Mouse (Mus musculus) CH12.LX (cell line): ENCODE data around the gene Dgkz. TPM values are rescaled to one million over a fixed set of nuclear protein-coding genes. Genes with fewer than 3 reads are reported as not detected.

Experiments used
- DNase-seq: peaks from one replicate; pipeline ENCODE4 v3.0.0-alpha.2; 2013; ENCODE audit errors: extremely low read depth
- H3K27ac ChIP-seq: 2 replicates; pipeline ENCODE4 v1.5.1; 2012; ENCODE audit warnings: low read depth, mild to moderate bottlenecking, control low read depth, moderate library complexity; ENCODE audit not compliant: insufficient read depth
- H3K27me3 ChIP-seq: replicated peaks from 2 replicates; pipeline ENCODE3; 2012; ENCODE audit warnings: inconsistent platforms
- H3K36me3 ChIP-seq, 2 experiments: replicated peaks in 1 of 2; 2 replicates each; pipeline versions ENCODE3 to v1.6.1; 2012; ENCODE audit warnings: inconsistent platforms in 1 of 2, low read length in 1 of 2, mild to moderate bottlenecking in 1 of 2, mixed read lengths in 1 of 2, moderate library complexity in 1 of 2; ENCODE audit not compliant: control insufficient read depth in 1 of 2, insufficient read depth in 1 of 2
- H3K4me1 ChIP-seq, 2 experiments: 2 replicates each; pipeline ENCODE4 v1.6.1; 2012; ENCODE audit warnings: inconsistent platforms in 1 of 2, moderate library complexity in 1 of 2; ENCODE audit not compliant: insufficient read depth in 2 of 2, control insufficient read depth in 1 of 2
- H3K4me2 ChIP-seq: 2 replicates; pipeline ENCODE4 v1.6.1; 2012; ENCODE audit warnings: low read depth, mild to moderate bottlenecking, control low read depth; ENCODE audit not compliant: poor library complexity, insufficient read depth, severe bottlenecking
- H3K4me3 ChIP-seq, 3 experiments: fragments of 150-350 bp in 1 of 3; sonication (generic) in 1 of 3; replicated peaks in 1 of 3; 2 replicates each; pipeline versions ENCODE3 to v1.5.1; 2011 to 2012; ENCODE audit warnings: low read depth in 2 of 3, low read length in 2 of 3, mild to moderate bottlenecking in 2 of 3, moderate library complexity in 2 of 3, control low read depth in 1 of 3, improper control_type of control experiment in 1 of 3, inconsistent platforms in 1 of 3, mixed read lengths in 1 of 3; ENCODE audit not compliant: poor library complexity in 1 of 3
- H3K79me2 ChIP-seq: replicated peaks from 2 replicates; pipeline ENCODE4 v1.6.1; 2012; ENCODE audit warnings: mild to moderate bottlenecking, moderate library complexity; ENCODE audit not compliant: control insufficient read depth, poor library complexity, insufficient read depth, severe bottlenecking; ENCODE audit errors: extremely low read depth
- H3K9ac ChIP-seq: 2 replicates; pipeline ENCODE4 v1.6.1; 2012; ENCODE audit warnings: low read depth, mild to moderate bottlenecking, control low read depth, moderate library complexity; ENCODE audit not compliant: insufficient read depth
- H3K9me3 ChIP-seq: replicated peaks from 2 replicates; pipeline ENCODE3; 2012; ENCODE audit warnings: low read length, inconsistent platforms, mixed read lengths
- BHLHE40 ChIP-seq: IDR thresholded peaks from 2 replicates; pipeline ENCODE4 v1.6.1; 2011; ENCODE audit warnings: mild to moderate bottlenecking, low read depth, low read length, improper control_type of control experiment
- CHD1 ChIP-seq: IDR thresholded peaks from 2 replicates; pipeline ENCODE4 v1.6.1; 2012; ENCODE audit warnings: low read depth, low read length, improper control_type of control experiment, inconsistent platforms
- CHD2 ChIP-seq: IDR thresholded peaks from 2 replicates; pipeline ENCODE4 v1.6.1; 2011; ENCODE audit warnings: low read length, improper control_type of control experiment
- CTCF ChIP-seq, 2 experiments: IDR thresholded peaks in 1 of 2; conservative IDR thresholded peaks in 1 of 2; 2 replicates each; pipeline ENCODE4 v1.5.1; 2011 to 2012; ENCODE audit warnings: low read depth in 2 of 2, low read length in 2 of 2, improper control_type of control experiment in 1 of 2, inconsistent platforms in 1 of 2, mild to moderate bottlenecking in 1 of 2, moderate library complexity in 1 of 2
- ETS1 ChIP-seq: conservative IDR thresholded peaks from 2 replicates; pipeline ENCODE4 v1.6.1; 2012; ENCODE audit warnings: low read depth, mild to moderate bottlenecking, inconsistent platforms, low read length, improper control_type of control experiment, moderate library complexity
- JUND ChIP-seq: conservative IDR thresholded peaks from 2 replicates; pipeline ENCODE4 v1.6.1; 2011; ENCODE audit warnings: low read depth, low read length, improper control_type of control experiment
- MAFK ChIP-seq: IDR thresholded peaks from 2 replicates; pipeline ENCODE4 v1.6.1; 2011; ENCODE audit warnings: low read length, improper control_type of control experiment; ENCODE audit not compliant: insufficient replicate concordance
- MAX ChIP-seq: IDR thresholded peaks from 2 replicates; pipeline ENCODE4 v1.6.1; 2011; ENCODE audit warnings: low read length, improper control_type of control experiment
- PAX5 ChIP-seq: IDR thresholded peaks from 2 replicates; pipeline ENCODE4 v1.6.1; 2012; ENCODE audit warnings: low read length, inconsistent platforms, mixed read lengths
- POLR2A ChIP-seq: IDR thresholded peaks from 2 replicates; pipeline ENCODE4 v1.6.1; 2011; ENCODE audit warnings: low read depth, mild to moderate bottlenecking, improper control_type of control experiment, low read length
- RAD21 ChIP-seq: IDR thresholded peaks from 2 replicates; pipeline ENCODE4 v1.6.1; 2011; ENCODE audit warnings: low read depth, mild to moderate bottlenecking, low read length, improper control_type of control experiment, moderate library complexity
- SIN3A ChIP-seq: IDR thresholded peaks from 2 replicates; pipeline ENCODE4 v1.6.1; 2012; ENCODE audit warnings: low read length, improper control_type of control experiment, inconsistent platforms
- SMC3 ChIP-seq: IDR thresholded peaks from 2 replicates; pipeline ENCODE4 v1.6.1; 2011; ENCODE audit warnings: low read depth, low read length, improper control_type of control experiment
- USF2 ChIP-seq: conservative IDR thresholded peaks from 2 replicates; pipeline ENCODE4 v1.6.1; 2011; ENCODE audit warnings: low read depth, low read length, improper control_type of control experiment
- ZC3H11A ChIP-seq: IDR thresholded peaks from 2 replicates; pipeline ENCODE4 v1.6.1; 2012; ENCODE audit warnings: low read depth, mild to moderate bottlenecking, inconsistent platforms, low read length, improper control_type of control experiment
- ZKSCAN1 ChIP-seq: IDR thresholded peaks from 2 replicates; pipeline ENCODE4 v1.6.1; 2012; ENCODE audit warnings: low read depth, inconsistent platforms, low read length, improper control_type of control experiment, borderline replicate concordance
- dilution Hi-C: fragments of 300-500 bp; cut with MboI; formaldehyde crosslinking; loops from 2 replicates; pipeline ENCODE4 v1.14.3; 2020; ENCODE audit warnings: low sequenced_read_pairs; ENCODE audit not compliant: extremely low pct_unique_long_range_greater_than_20kb, extremely low pct_ligation_motif_present
- in situ Hi-C: fragments of 300-500 bp; cut with MboI; formaldehyde crosslinking; loops from 3 replicates; pipeline ENCODE4 v1.14.3; 2019; ENCODE audit warnings: low sequenced_read_pairs, low pct_ligation_motif_present, low pct_unique_long_range_greater_than_20kb, mixed read lengths
- polyA plus RNA-seq: library from polyadenylated mRNA; unstranded; fragments of >175 nt; gene quantifications from 2 replicates; pipeline ENCODE4 v1.2.1, GENCODE M21; 2012; ENCODE audit warnings: low read depth; ENCODE audit not compliant: insufficient read length
- total RNA-seq, 2 experiments: library from RNA; depleted of rRNA; stranded (reverse); fragments of 300-350 nt in 1 of 2; fragments of >200 nt in 1 of 2; gene quantifications; 2 replicates each; pipeline ENCODE4 v1.2.3; 2012 to 2014

Dgkz gene
- total and polyA plus RNA-seq, 3 experiments, result 38.6 to 60.2 (median 50.4) TPM

DNA sequence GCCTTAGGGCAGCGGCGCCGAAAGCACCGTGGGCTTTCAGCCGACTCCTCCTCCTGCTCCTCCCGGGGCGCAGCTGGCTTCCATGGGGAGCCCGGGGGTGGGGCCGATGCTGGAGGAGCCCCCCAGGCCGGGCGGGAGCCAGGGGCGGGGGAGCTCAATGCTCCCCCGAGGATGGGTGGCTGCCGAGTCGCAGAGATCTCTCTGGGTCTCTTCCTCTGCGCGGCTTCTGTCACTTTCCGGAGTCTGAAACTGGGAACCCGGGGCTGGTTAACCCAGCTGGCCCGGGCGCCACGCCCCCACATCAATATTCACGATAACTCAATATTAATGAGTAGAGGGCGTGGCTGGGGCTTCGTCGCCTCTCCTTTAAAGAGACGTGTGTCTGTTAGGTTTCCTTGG is 48.6 kb upstream of the Dgkz start, which contains the start of gene Creb3l1:
Creb3l1 (minus strand) TSS at position 229 of the 399 bp plus-strand sequence.
- peak; percentile 60 for DNase-seq
- TF ChIP-seq ZC3H11A (no peak), MAX (no peak), CHD1 (no peak), POLR2A (0 out of 2 replicates have a peak, but pooled peaks have one; percentile 33), SIN3A (peak; percentile 54)
- no peaks in the 10 kb centered on the region for H3K36me3 ChIP-seq
- H3K27me3 ChIP-seq, result peaks cover 73% of the 10 kb centered on the region
- peak within 1 kb of the TSS; percentile 97 for H3K4me2 ChIP-seq
- no peaks in the 10 kb centered on the region for H3K79me2 ChIP-seq
- H3K27ac ChIP-seq, result no peak within 1 kb of the TSS
- in situ Hi-C loops, result no loop called here
- H3K4me3 ChIP-seq, result peak within 1 kb of the TSS; percentile 34 to 51 (median 34)
- dilution Hi-C loops, result no loop called here
- H3K9me3 ChIP-seq, result no peaks in the 10 kb centered on the region
- H3K4me1 ChIP-seq, result peaks cover 0 to 8% of the 10 kb centered on the region in 2 experiments; a peak in 1 of 4 replicates
- H3K9ac ChIP-seq, result peak within 1 kb of the TSS; percentile 29

DNA sequence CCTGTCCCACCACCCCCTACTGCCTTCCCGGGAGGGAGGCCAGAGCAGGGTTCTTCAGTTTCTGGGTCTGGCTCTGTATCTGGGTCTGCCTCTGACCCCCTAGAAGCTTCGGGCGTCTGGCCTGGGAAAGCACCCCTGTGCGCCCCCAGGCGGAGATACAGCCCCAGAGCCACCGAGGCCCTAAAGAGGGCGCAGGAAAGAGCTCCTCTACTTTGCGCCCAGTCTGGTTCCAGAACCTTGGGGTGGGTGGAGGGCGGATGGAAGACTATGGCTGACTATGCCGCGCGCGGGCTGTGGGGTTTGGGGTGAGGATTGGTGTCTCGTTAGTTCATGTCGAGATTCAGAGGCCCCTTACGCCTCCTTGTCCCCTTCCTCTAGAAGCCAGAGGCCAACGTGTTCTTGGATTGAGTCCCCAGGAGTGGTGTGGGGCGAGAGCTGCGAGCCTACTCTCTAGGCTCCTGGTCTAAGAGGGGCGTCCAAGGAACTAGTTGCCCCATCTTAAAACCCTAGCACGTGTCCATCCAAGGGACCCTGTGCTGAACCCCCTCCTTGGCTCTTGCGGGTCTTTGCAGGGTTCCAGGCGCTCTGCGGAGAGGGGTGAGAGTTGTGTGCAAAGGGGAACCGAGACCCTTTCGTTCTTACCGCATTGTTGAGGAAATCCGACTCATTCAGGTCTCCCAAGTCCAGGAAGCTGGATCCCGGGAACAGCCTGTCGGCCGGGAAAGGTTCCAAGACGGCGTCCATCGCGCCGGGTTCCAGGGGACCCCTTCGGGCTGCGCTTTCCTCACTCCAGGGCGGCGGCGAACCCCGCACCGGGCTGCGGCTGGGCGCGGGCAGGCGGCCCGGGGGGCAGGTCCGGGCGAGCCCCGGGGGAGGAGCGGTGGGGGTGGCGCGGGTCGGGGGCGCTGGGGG is 48.0 kb upstream of the Dgkz start:
- H3K27ac ChIP-seq, result no peak overlapping the region
- no peaks in the 10 kb centered on the region for H3K9me3 ChIP-seq
- no peaks in the 10 kb centered on the region for H3K36me3 ChIP-seq
- H3K4me3 ChIP-seq, result peak overlapping the region; percentile 3 to 51 (median 34)
- peak overlapping the region; percentile 97 for H3K4me2 ChIP-seq
- in situ Hi-C loops, result no loop called here
- H3K27me3 ChIP-seq, result peaks cover 78% of the 10 kb centered on the region
- dilution Hi-C loops, result no loop called here
- DNase-seq, result no peak
- TF ChIP-seq SMC3 (peak; percentile 14; the same call in 1 of the 2 replicates), USF2 (no peak), CTCF (conservative IDR thresholded peaks at IDR 0.05 in 1 of 2, IDR thresholded peaks at IDR 0.05 in 1 of 2; ENCODE audit: low read depth in 2 of 2, low read length in 2 of 2) (peak in 1 of 2 experiments; percentile 70; a peak in 2 of 4 replicates), BHLHE40 (no peak), MAX (peak; percentile 23; the same call in 1 of the 2 replicates)
- TF ChIP-seq, all 38 proteins: peak for 3
- peaks cover 0 to 8% of the 10 kb centered on the region in 2 experiments; a peak in 1 of 4 replicates for H3K4me1 ChIP-seq
- H3K9ac ChIP-seq, result peak overlapping the region; percentile 29
- no peaks in the 10 kb centered on the region for H3K79me2 ChIP-seq

DNA sequence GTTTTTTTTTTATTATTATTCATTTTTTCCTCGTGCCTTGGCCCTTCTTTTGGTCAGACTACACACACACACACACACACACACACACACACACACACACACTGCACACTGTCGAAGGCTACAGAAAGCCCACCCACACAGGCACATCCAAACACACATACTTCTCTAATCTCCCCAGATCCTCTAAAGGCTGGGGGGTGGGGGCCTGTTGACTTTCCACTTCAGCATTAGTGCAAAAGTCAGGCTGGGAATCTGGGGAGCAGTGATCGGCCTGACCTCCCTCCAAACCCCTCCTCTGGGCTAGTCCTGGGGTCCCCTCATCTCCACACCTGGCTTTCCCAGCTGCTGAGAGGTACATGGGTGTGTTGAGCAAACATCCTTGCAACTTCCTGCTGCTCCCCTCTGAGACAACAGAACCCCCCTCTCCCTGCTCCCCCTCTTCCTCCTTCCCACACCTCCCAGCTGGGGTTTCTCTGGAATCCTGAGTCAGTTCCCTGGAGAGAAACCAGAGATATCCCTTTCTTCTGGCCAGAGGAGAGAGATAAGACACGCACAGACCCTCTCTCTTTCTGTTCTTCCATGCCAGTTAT is 45.1 kb upstream of the Dgkz start:
- no peak overlapping the region for H3K9ac ChIP-seq
- in situ Hi-C loops, result no loop called here
- H3K4me3 ChIP-seq, result no peak overlapping the region
- H3K79me2 ChIP-seq, result no peaks in the 10 kb centered on the region
- peaks cover 0 to 8% of the 10 kb centered on the region in 2 experiments; a peak in 1 of 4 replicates for H3K4me1 ChIP-seq
- DNase-seq, result no peak
- peaks cover 86% of the 10 kb centered on the region for H3K27me3 ChIP-seq
- H3K27ac ChIP-seq, result no peak overlapping the region
- dilution Hi-C loops, result no loop called here
- no peaks in the 10 kb centered on the region for H3K36me3 ChIP-seq
- no peaks in the 10 kb centered on the region for H3K9me3 ChIP-seq
- no peak overlapping the region for H3K4me2 ChIP-seq
- TF ChIP-seq PAX5, result no peak
- no peak for TF ChIP-seq RAD21
- no peak for TF ChIP-seq CHD2
- TF ChIP-seq ETS1, result no peak
- no peak for TF ChIP-seq JUND
- TF ChIP-seq MAFK, result no peak
- TF ChIP-seq ZKSCAN1, result no peak
